Mouse (Mus musculus) liver (tissue): ENCODE results near the gene Dennd4a.
A peak's percentile ranks its signal among the peaks of the same experiment; 100 is the strongest.

Source experiments
- DNase-seq: peaks from one replicate; pipeline ENCODE4 v3.0.0-alpha.2; 2020; ENCODE audit warnings: mixed read lengths

The Dennd4a gene

GRCm38 (mm10) chr9:64790673-64791660 is 20.2 kb upstream of the Dennd4a start:
- peak; percentile 32 for DNase-seq

DNA sequence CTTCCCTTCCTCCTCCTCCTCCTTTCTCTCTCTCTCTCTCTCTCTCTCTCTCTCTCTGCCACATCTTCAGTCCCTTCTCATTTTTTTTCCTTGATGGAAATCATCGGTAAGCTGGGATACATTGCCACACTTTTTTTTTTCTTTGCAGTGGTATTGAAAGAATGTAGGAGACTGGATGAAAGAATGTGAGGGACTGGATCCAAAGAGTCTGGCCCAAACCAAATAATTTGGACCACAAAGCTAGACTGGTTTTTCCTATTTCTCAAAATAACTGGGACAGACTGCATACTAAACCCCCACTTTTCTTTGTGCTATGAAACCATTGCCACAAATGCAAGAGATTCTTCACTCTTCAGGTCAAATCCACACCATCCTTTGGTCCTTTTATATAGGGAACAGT is 19.5 kb upstream of the Dennd4a start:
- no peak for DNase-seq

DNA sequence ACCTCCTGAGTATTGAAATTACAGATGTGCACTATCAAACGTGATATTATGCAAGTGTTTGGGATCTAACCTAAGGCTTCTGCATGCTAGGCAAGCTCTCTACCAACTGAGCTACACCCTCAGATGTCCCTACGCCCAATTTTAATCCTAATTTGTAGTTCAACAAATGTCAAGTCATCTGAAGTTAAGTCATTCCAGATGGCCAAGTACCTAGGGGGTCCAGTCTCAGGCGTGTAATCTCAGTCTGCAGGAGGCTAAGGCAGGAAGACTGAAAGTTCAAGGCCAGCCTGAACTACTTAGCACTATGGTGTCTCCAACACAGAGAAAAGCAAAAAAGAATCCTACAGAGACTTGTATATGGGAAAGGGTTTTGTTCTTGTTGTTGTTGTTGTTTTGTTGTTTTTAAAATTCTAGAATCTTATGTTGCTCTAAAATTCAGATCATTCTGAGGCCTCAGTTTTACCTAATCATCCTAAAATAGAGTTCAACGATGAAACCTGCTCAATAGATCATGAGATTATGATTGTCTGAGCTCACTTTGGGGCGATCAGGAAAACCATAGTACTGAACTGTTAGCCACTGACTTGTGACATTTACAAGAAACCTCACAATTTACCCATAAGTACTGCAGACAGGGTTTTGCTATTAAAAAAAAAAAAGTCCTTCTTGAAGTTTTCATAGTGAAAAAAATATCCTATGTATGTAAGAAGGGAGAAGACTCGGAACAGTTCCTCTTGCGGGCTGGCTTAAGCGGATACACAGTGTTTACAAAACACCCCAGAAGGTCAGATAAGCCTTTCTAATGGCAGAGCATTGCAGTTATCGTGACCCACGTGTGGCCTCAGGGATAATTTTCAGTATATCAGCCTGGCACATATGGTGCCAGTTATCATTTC is 18.5 kb upstream of the Dennd4a start:
- peak; percentile 85 for DNase-seq

DNA sequence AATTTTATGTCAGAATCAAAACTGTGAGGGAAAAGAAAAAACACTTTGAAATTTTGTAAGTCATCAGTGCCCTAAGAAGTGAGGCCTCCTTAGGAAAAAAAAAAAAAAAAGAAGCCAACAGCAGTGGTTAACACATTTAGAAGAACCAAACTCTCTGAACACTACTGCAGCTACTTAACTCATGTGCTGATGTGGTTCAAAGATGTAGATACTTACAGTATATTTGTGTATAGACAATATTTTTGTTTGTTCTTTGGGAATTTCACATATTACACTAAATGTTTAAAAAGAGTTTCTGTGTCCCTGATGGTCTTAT is 17.9 kb upstream of the Dennd4a start:
- no peak for DNase-seq

GRCm38 (mm10) chr9:64793794-64794193 is 17.3 kb upstream of the Dennd4a start:
- no peak for DNase-seq

GRCm38 (mm10) chr9:64794448-64795420 is 16.4 kb upstream of the Dennd4a start:
- peak; percentile 31 for DNase-seq

DNA sequence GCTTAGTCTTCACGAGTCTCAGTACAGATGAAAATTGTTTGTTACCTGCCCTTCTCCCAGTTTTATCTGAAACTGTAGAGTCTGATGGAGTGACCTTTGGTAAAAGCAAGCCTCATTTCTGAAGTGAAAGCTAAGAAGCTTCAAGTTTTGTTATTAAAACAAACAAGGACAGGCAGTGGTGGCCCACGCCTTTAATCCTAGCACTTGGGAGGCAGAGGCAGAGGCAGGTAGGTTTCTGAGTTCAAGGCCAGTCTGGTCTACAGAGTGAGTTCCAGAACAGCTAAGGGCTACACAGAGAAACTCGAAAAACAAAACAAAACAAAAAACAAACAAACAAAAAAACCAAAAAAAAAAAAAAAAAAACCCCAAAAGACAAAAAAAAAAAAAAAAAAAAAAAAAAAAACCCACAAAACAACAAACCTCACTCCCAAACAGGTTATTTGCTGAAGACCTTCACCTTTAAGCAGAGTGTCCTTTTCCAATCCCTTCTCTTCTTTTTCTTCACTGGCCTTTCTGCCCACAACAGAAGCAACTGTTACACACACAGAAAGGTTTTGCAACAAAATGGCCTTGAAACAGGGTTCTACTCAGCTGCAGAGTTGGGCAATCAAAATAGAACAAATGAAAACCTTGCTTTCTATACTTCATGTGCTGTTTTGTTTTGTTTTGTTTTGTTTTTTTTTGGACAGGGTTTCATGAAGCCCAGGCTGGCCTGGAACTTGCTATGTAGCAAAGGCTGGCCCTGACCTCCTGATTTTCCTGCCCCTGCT is 15.1 kb upstream of the Dennd4a start:
- DNase-seq: peak; percentile 28

- DNase-seq: no peak
Measured at GRCm38 (mm10) chr9:64797392-64797791, 13.7 kb upstream of the Dennd4a start.

DNA sequence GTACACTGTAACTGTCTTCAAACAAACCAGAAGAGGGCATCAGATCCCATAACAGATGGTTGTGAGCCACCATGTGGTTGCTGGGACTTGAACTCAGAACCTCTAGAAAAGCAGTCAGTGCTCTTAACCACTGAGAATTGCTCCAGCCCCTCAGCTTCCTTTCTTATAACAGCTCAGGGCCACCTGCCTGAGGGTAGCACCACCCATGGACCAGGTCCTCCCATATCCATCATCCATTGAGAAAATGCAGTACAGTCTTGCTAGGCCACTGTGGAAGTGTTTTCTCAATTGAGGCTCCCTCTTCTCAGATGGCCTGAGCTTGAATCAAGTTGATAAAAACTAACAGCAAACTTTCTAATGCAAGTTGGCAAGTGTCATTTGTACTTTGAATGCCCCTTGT is 13.0 kb upstream of the Dennd4a start:
- DNase-seq: no peak

- DNase-seq: no peak
Measured at GRCm38 (mm10) chr9:64798859-64799258, 12.3 kb upstream of the Dennd4a start.

DNA sequence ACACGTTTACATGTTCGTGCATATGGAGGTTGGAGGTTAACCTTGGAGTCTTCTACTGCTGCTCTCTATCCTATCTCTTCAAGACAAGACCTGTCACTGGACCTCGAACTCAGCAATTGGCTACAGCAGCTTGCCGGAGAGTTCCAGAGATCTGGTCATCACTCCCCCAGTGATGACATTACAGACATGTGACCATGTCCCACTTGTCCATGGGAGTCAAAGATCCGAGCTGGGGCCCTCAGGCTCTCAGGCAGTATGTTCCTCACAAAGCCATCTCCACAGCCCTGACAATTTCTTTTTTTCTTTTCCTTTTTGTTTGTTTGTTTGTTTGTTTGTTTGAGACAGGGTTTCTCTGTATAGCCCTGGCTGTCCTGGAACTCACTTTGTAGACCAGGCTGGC is 11.6 kb upstream of the Dennd4a start:
- DNase-seq: no peak

GRCm38 (mm10) chr9:64802561-64802960 is 8.6 kb upstream of the Dennd4a start:
- no peak for DNase-seq

DNA sequence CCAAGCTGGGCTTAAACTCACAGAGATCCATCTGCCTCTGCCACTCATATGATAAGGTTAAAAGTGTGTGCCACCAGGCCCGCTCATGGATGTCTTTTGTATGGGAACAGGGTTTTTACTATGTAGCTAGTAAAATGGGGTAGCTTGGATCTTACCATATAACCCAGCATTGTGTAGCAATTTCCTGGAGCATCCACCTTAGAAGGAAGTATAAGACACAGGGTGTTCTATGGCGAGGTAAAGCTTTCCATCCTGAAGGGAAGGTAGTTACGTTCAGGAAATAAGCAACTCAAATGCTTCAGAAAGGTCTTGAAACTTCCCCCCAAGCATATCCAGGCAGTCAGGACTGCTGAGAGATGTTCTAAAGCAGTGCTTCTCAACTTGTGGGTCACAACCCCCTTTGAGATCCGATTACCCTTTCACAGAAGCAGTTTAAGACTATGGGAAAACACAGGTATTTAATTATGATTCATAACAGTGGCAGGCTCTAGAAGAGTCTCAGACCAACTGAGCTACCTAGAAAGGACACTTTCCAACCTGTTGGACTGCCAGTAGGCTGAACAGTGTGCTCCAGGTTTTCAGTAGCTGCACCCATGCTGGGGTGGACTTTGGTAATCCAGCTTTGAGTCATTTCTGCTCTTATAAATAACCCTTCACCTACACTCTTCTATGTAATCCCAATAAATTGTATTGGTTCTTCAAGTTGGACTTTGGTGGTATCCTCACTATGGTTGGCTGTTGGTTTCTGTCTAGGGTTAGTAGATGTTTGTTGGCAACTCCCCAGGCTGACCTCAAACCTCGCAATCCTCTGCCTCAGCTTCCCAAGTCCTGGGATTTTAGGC is 7.5 kb upstream of the Dennd4a start:
- no peak for DNase-seq

- peak; percentile 82 for DNase-seq
Measured at GRCm38 (mm10) chr9:64805875-64806274, 5.3 kb upstream of the Dennd4a start.

DNA sequence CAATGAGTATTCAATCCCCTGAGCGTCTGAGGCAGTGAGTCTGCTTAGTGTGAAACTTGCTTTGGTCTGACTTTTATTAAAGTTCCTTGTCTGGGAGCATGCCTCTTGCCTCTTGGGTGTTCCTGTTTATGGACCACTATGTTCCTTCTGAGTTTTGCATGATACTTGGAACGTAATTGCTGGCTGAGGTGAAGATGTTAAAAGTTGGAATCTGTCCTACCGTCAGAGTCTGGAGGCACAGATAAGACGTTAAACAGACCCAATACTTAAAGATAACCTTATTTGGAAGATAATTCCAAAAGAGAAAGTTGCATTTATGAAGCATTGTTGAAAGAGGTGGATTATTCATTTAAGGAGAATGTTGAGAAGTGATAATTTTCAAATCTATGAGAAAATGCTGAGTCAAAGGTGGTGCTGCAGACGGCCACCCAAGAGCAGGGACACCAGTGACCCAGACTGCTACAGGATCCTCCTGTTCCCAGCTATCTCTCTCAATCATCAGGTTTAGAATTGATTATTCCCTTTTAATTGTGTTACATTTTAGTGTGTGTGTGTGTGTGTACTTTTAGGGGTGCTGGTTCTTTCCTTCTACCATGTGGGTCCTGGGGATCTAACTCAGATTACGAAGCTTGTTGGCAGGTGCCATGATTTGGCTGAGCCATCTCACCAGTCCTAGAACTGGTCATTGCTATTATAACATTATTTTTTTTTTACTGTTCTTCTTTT is 4.6 kb upstream of the Dennd4a start:
- DNase-seq: peak; percentile 62

- no peak for DNase-seq
Measured at GRCm38 (mm10) chr9:64807061-64807808, 3.9 kb upstream of the Dennd4a start.

DNA sequence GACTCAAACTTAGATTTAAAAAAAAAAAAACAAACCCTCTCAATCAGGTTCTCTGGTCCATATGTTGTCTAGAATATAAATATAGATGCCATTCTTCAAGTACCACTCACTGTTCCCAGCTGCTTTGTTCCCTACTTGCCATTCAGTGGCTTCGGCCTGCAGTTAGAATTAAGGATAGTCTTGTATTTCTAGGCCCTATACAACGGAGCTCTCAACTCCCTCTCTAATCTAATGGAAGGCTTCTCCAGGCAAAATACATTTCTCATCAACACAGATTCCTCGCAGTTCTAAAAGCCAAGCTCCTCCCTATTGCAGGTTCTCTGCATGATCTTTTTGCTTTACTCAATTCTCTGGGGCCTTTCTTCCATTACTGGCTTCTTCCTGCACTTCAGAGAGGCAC is 1.3 kb upstream of the Dennd4a start:
- no peak for DNase-seq

DNA sequence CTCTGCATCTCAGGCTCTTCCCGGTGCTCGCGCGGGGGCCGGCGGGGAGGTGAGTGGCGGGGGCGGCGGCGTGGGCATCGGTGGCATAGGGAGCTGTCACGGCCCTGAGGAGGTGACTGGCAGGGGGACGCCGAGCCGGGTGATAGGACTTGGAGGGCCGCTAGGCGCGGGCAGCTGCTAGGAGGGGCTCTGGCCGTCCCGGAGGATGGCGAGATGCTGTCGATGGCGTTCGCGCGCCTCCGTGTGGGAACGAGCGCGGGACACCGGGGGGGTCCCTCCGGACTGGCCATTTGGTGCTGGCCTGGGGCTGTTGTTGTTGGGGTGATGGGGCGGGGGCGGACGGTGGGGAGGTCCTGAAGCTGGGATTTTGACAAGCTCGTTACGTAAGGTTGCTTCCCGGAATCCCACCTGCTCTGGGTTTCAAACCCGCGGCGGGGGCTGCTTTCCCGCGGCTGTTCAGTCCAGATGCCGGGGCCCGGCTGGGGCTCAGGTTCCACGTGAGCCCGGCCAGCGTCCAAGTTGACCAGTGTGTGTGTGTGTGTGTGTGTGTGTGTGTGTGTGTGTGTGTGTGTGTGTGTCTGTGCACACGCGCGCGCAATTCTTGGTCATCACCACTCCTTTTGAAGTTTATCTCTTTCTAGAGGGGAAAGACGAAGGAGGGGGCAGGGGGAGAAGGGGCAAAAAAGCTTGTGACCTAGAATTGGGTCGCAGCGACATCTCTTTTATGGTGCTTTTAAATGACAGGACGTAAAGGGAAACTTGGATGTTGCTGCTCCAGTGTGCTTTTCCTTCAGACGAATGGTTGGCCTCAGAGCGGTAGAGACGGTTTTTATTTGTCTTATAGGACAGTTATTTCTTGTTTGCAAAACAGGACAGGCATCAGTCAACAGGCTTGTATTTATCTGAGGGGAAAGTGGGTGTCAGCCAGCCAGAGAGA is 666 bp downstream of the Dennd4a start:
- DNase-seq: peak; percentile 81
